Mouse (Mus musculus) lung, embryonic 15.5 days (tissue): ENCODE measurements around the gene Tfec. TPM values are rescaled to one million over a fixed set of nuclear protein-coding genes. Genes with fewer than 3 reads are reported as not detected.

Source experiments
- ATAC-seq: fragments of 200-750 bp; cut with Nextera tagmentation; 2 replicates; pipeline ENCODE4 v1.8.0; 2017; ENCODE audit warnings: moderate number of reproducible peaks, borderline replicate concordance; ENCODE audit not compliant: low FRiP score, low TSS enrichment; ENCODE audit errors: extremely low read depth
- H3K27ac ChIP-seq: fragments of 300-500 bp; sonication (generic); 2 replicates; pipeline ENCODE4 v1.5.1; 2015; ENCODE audit warnings: moderate library complexity, mild to moderate bottlenecking, inconsistent platforms
- H3K27me3 ChIP-seq: fragments of 300-500 bp; sonication (generic); 2 replicates; pipeline ENCODE4 v1.6.1; 2015; ENCODE audit warnings: inconsistent platforms
- H3K36me3 ChIP-seq: fragments of 300-500 bp; sonication (generic); 2 replicates; pipeline ENCODE4 v1.6.1; 2015; ENCODE audit warnings: inconsistent platforms
- H3K4me1 ChIP-seq: fragments of 300-500 bp; sonication (generic); 2 replicates; pipeline ENCODE4 v1.6.1; 2015; ENCODE audit warnings: inconsistent platforms
- H3K4me2 ChIP-seq: fragments of 300-500 bp; sonication (generic); 2 replicates; pipeline ENCODE4 v1.6.1; 2015; ENCODE audit warnings: inconsistent platforms, mild to moderate bottlenecking, moderate library complexity
- H3K4me3 ChIP-seq: fragments of 300-500 bp; sonication (generic); 2 replicates; pipeline ENCODE4 v1.5.1; 2015; ENCODE audit warnings: mild to moderate bottlenecking, inconsistent platforms
- H3K9ac ChIP-seq: fragments of 300-500 bp; sonication (generic); 2 replicates; pipeline ENCODE4 v1.6.1; 2015; ENCODE audit warnings: inconsistent platforms
- H3K9me3 ChIP-seq: fragments of 300-500 bp; sonication (generic); 2 replicates; pipeline ENCODE4 v1.6.1; 2016; ENCODE audit warnings: inconsistent platforms
- WGBS: fragments of 180-500 bp; shearing (Covaris S2); methylation state at CpG from one replicate; pipeline ENCODE4 v1.1.7; 2015; 5-methylcytosine and 5-hydroxymethylcytosine counted together
- polyA plus RNA-seq: library from polyadenylated mRNA; unstranded; fragments of >200 nt; fragmentation: Nextera tagmentation; extraction: Ambion mirVana; gene quantifications from 2 replicates; pipeline ENCODE4 v1.2.1, GENCODE M21; 2015

The Tfec gene
- polyA plus RNA-seq, 1 experiment from 2014 or later, result 1.3 TPM

GRCm38 (mm10) chr6:16862753-16863508 lies 35.3 kb downstream of the Tfec start:
- Histone ChIP-seq H3K4me1 (no peaks in the 10 kb centered on the region), H3K4me3 (no peak overlapping the region), H3K9ac (no peak overlapping the region), H3K27ac (no peak overlapping the region), H3K9me3 (no peaks in the 10 kb centered on the region), H3K36me3 (no peaks in the 10 kb centered on the region), H3K4me2 (no peak overlapping the region), H3K27me3 (no peaks in the 10 kb centered on the region)
- ATAC-seq, result no peak
- 86% methylated on average over 6 of the region's 6 CpGs for WGBS

DNA sequence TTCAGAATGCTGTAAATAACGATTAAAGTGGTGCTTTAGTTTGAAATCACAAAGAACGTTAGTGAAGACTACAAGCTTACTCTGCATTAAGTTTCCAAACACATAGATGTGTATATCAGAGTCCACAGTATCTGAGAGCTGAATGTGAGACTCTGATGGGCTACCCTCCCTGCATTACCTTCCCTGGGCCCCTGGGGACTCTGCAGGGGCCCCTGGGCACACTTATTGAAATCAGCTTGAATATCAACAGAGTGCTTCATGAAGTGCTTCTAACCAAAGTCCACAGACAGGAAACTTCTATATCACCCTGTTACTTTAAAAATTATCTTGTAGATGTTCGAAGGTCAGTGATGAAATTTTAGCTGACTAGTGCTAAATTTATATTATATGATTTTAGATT lies 36.2 kb downstream of the Tfec start:
- Histone ChIP-seq H3K4me3 (no peak overlapping the region), H3K36me3 (no peaks in the 10 kb centered on the region), H3K4me2 (no peak overlapping the region), H3K4me1 (no peaks in the 10 kb centered on the region), H3K9me3 (no peaks in the 10 kb centered on the region), H3K27me3 (no peaks in the 10 kb centered on the region), H3K9ac (no peak overlapping the region), H3K27ac (no peak overlapping the region)
- ATAC-seq, result no peak
- WGBS, result 85% methylated on average over 3 of the region's 3 CpGs

DNA sequence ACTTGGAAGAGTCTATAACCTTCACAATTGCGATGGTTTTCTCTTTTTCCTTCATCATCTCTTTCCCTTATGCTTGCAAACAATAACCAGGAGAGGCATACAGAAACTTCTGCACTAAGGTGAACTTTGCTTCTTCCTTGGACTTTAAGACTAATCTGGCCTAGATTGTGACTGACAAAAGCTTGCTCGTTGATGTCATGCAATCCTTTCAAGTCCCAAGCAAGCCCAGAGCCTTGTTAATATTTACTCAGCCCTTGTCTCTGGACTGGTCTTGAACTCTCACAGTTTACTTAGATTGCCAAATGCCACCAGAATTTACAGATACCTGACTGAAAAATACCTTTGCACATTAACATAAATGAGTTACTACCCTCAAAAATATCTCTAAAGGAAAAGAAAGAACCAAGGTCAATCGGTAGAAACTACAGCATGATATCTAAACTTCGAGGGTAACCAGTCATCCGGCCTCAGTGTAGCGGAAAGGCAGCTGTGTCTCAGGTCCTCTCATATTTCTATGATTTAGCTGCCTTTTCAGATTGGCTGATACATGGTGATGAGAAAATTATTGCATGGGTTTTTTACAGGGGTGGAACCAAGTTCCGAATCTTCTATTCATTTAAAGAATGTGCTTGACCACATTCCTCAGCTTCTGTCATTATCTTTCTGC lies 42.2 kb downstream of the Tfec start:
- ATAC-seq, result no peak
- 78% methylated on average over 7 of the region's 7 CpGs for WGBS
- Histone ChIP-seq H3K27me3 (no peaks in the 10 kb centered on the region), H3K4me2 (no peak overlapping the region), H3K4me1 (no peaks in the 10 kb centered on the region), H3K27ac (no peak overlapping the region), H3K9me3 (no peaks in the 10 kb centered on the region), H3K36me3 (no peaks in the 10 kb centered on the region), H3K4me3 (no peak overlapping the region), H3K9ac (no peak overlapping the region)

- WGBS, result 76% methylated on average over 9 of the region's 9 CpGs
These were observed 43.3 kb downstream of the Tfec start for GRCm38 (mm10) chr6:16854977-16855376.

GRCm38 (mm10) chr6:16846521-16846920 lies 51.7 kb downstream of the Tfec start:
- Histone ChIP-seq H3K4me3 (no peak overlapping the region), H3K27ac (no peak overlapping the region), H3K4me2 (no peak overlapping the region), H3K36me3 (no peaks in the 10 kb centered on the region), H3K27me3 (no peaks in the 10 kb centered on the region), H3K4me1 (no peaks in the 10 kb centered on the region), H3K9me3 (no peaks in the 10 kb centered on the region), H3K9ac (no peak overlapping the region)
- no peak for ATAC-seq
- WGBS, result 87% methylated on average over 7 of the region's 7 CpGs

More at GRCm38 (mm10) chr6:16854977-16855376, 43.3 kb downstream of the Tfec start:
- Histone ChIP-seq H3K27me3 (no peaks in the 10 kb centered on the region), H3K9ac (no peak overlapping the region), H3K4me3 (no peak overlapping the region), H3K9me3 (no peaks in the 10 kb centered on the region), H3K4me1 (no peaks in the 10 kb centered on the region), H3K4me2 (no peak overlapping the region), H3K36me3 (no peaks in the 10 kb centered on the region), H3K27ac (no peak overlapping the region)
- ATAC-seq, result no peak

DNA sequence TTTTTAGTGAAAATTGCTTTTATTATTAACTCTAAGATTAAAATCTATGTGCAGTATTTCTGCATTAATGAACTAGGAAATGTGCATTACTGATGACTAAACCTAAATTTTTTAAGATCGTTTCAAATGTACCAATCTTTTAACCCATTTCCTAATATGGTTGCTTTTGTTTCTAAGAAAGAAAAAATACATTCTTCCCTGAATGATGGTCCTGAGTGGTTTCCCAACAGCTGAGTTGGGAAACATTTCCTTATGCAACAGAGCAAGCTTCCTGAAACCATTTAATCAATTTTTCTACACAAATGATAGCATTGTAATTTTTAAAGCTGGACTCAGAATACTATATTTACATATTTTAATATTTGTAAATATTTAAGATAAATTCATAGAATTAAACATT lies 62.6 kb downstream of the Tfec start:
- Histone ChIP-seq H3K4me3 (no peak overlapping the region), H3K27me3 (no peaks in the 10 kb centered on the region), H3K4me1 (no peaks in the 10 kb centered on the region), H3K27ac (no peak overlapping the region), H3K4me2 (no peak overlapping the region), H3K36me3 (no peaks in the 10 kb centered on the region), H3K9ac (no peak overlapping the region), H3K9me3 (no peaks in the 10 kb centered on the region)
- ATAC-seq, result no peak
- 59% methylated on average over 1 of the region's 1 CpGs for WGBS

DNA sequence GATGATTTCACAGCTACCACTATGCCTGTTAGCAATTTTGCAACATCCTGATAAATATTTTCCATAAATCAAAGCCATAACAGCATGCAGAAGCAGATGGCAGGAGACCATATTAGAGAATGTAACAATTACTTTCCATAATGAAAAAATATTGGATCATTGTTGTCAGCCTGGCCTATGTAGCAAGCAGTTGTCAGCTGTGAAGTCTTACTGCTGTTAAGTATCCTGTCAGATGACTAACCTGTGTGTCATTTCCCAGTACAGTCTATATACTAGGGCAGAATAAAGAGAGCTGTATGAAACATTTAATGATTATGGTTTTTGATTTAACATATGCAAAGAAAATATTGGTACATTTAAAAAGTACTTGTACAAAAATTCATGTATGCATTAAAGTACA lies 69.9 kb downstream of the Tfec start:
- ATAC-seq, result no peak
- Histone ChIP-seq H3K4me1 (no peaks in the 10 kb centered on the region), H3K9me3 (no peaks in the 10 kb centered on the region), H3K4me3 (no peak overlapping the region), H3K36me3 (no peaks in the 10 kb centered on the region), H3K9ac (no peak overlapping the region), H3K4me2 (no peak overlapping the region), H3K27ac (no peak overlapping the region), H3K27me3 (no peaks in the 10 kb centered on the region)

GRCm38 (mm10) chr6:16821985-16822384 lies 76.3 kb downstream of the Tfec start:
- Histone ChIP-seq H3K4me1 (no peaks in the 10 kb centered on the region), H3K4me2 (no peak overlapping the region), H3K27me3 (no peaks in the 10 kb centered on the region), H3K4me3 (no peak overlapping the region), H3K27ac (no peak overlapping the region), H3K9me3 (no peaks in the 10 kb centered on the region), H3K9ac (no peak overlapping the region), H3K36me3 (no peaks in the 10 kb centered on the region)
- WGBS, result 46% methylated on average over 1 of the region's 1 CpGs
- ATAC-seq, result no peak

DNA sequence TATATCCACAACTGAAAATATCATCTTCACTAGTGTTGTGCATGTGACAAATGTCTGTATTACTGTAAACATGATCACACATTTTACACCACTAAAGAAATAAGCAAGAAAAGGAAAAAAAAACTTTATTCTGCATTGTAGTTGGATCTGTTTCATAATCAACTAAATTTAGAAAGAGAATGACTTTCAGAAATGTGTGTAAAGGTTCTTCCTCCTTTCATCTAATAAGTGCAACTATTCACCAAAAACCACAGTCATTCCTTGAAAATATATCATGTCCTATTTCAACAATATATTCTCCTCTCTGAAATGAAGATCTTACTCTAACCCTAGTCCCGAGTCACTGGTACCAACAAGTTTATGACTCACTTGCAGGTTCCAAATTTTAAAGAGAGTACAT lies 91.9 kb downstream of the Tfec start:
- H3K27ac ChIP-seq, result no peak overlapping the region
- 80% methylated on average over 1 of the region's 1 CpGs for WGBS
- H3K36me3 ChIP-seq, result no peaks in the 10 kb centered on the region
- no peaks in the 10 kb centered on the region for H3K27me3 ChIP-seq
- no peak for ATAC-seq
- no peaks in the 10 kb centered on the region for H3K4me1 ChIP-seq
- H3K4me2 ChIP-seq, result no peak overlapping the region
- H3K4me3 ChIP-seq, result no peak overlapping the region
- no peak overlapping the region for H3K9ac ChIP-seq
- H3K9me3 ChIP-seq, result no peaks in the 10 kb centered on the region

- Histone ChIP-seq H3K27ac (no peak overlapping the region), H3K36me3 (no peaks in the 10 kb centered on the region), H3K9ac (no peak overlapping the region), H3K4me2 (no peak overlapping the region), H3K4me3 (no peak overlapping the region), H3K9me3 (no peaks in the 10 kb centered on the region), H3K4me1 (peaks cover 4% of the 10 kb centered on the region; the same call in 1 of the 2 replicates), H3K27me3 (no peaks in the 10 kb centered on the region)
- no peak for ATAC-seq
- 11% methylated on average over 10 of the region's 10 CpGs for WGBS
These were observed 100.6 kb downstream of the Tfec start for GRCm38 (mm10) chr6:16797669-16798068.

- no peaks in the 10 kb centered on the region for H3K9me3 ChIP-seq
- no peak for ATAC-seq
- H3K27ac ChIP-seq, result no peak overlapping the region
- no peaks in the 10 kb centered on the region for H3K27me3 ChIP-seq
- H3K4me1 ChIP-seq, result peaks cover 4% of the 10 kb centered on the region; the same call in 1 of the 2 replicates
- WGBS, result 51% methylated on average over 9 of the region's 9 CpGs
- no peaks in the 10 kb centered on the region for H3K36me3 ChIP-seq
- H3K4me2 ChIP-seq, result no peak overlapping the region
- H3K9ac ChIP-seq, result no peak overlapping the region
- no peak overlapping the region for H3K4me3 ChIP-seq
These were observed 101.3 kb downstream of the Tfec start for GRCm38 (mm10) chr6:16796914-16797313.

DNA sequence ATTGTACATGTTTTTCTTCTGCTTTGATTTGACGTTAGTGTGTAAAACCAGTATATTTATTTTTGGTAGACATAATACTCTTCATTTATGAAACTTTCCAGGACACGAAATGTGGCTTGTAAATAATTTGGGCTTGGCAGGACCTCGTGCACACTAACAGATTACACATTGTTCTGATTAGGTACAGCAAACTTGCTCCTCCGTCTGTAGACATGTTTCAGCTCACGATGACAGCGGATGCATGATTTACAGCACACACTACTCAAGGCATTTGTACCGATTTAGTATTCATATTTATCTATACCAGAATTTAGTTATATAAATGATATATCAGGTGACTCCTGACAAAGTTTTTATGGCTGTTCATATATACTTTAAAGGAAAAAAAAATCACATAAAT lies 104.2 kb downstream of the Tfec start:
- Histone ChIP-seq H3K9ac (no peak overlapping the region), H3K27me3 (no peaks in the 10 kb centered on the region), H3K36me3 (no peaks in the 10 kb centered on the region), H3K27ac (no peak overlapping the region), H3K9me3 (no peaks in the 10 kb centered on the region), H3K4me2 (no peak overlapping the region), H3K4me3 (no peak overlapping the region), H3K4me1 (peaks cover 4% of the 10 kb centered on the region; the same call in 1 of the 2 replicates)
- 40% methylated on average over 7 of the region's 7 CpGs for WGBS
- ATAC-seq, result no peak
